Mouse (Mus musculus) kidney, adult 2 months (tissue): ENCODE data around the gene Mef2d. TPM values are rescaled to one million over a fixed set of nuclear protein-coding genes. Genes with fewer than 3 reads are reported as not detected.

Experiments
- DNase-seq: peaks from one replicate; pipeline ENCODE4 v3.0.0; 2021
- H3K27ac ChIP-seq: fragments of 200-500 bp; 2 replicates; pipeline ENCODE4 v1.5.1; 2012; ENCODE audit warnings: low read depth, low read length, control low read depth, inconsistent platforms; ENCODE audit not compliant: insufficient read depth
- H3K27me3 ChIP-seq: fragments of 200-500 bp; replicated peaks from 2 replicates; pipeline ENCODE4 v1.6.1; 2012; ENCODE audit warnings: mild to moderate bottlenecking, moderate library complexity, low read length, inconsistent platforms; ENCODE audit not compliant: control insufficient read depth, insufficient read depth
- H3K36me3 ChIP-seq: fragments of 200-500 bp; 2 replicates; pipeline ENCODE4 v1.6.1; 2012; ENCODE audit warnings: mild to moderate bottlenecking, moderate library complexity, low read length, inconsistent platforms; ENCODE audit not compliant: control insufficient read depth, insufficient read depth
- H3K4me1 ChIP-seq: fragments of 200-500 bp; 2 replicates; pipeline ENCODE4 v1.6.1; 2011; ENCODE audit warnings: low read length; ENCODE audit not compliant: control insufficient read depth, insufficient read depth
- H3K4me3 ChIP-seq: fragments of 200-500 bp; 2 replicates; pipeline ENCODE4 v1.5.1; 2011; ENCODE audit warnings: mild to moderate bottlenecking, low read depth, low read length, control low read depth; ENCODE audit not compliant: insufficient read depth
- CTCF ChIP-seq: fragments of 200-500 bp; conservative IDR thresholded peaks from 2 replicates; pipeline ENCODE4 v1.5.1; 2011; ENCODE audit warnings: low read depth, mild to moderate bottlenecking, control low read depth, low read length, moderate library complexity, mixed read lengths; ENCODE audit not compliant: insufficient read depth, insufficient read length
- POLR2A ChIP-seq: fragments of 200-500 bp; IDR thresholded peaks from one replicate; pipeline ENCODE4 v1.6.1; 2011; ENCODE audit warnings: low read depth, low read length, control low read depth
- WGBS: fragments of 180-500 bp; shearing (Covaris S2); methylation state at CpG from one replicate; pipeline ENCODE4 v1.1.7; 2018; 5-methylcytosine and 5-hydroxymethylcytosine counted together
- polyA plus RNA-seq: library from polyadenylated mRNA; depleted of rRNA; stranded (reverse); fragments of >200 nt; gene quantifications from 2 replicates; pipeline ENCODE4 v1.2.3, GENCODE M21; 2012

Gene Mef2d
- polyA plus RNA-seq, 1 experiment = 41.8 TPM

DNA sequence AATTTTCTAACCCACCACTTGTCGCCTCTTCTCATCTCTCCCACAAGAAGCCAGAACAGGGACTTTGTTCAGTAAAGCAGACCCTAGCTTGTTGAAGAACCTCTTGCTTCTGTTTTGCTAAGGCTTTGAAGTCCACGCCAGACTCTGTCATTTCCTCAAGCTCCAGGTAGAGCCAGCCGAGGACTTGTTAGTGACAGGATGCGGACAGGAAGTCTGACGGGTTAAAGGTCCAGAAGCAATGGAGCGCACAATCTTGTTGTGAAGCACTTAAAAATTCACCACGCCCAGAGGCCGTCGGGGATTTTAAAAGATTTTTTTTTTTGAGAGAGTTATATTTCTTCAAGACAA lies 759 bp upstream of the Mef2d start:
- Histone ChIP-seq H3K4me1 (peaks cover 48% of the 10 kb centered on the region), H3K27ac (peak overlapping the region; percentile 99), H3K4me3 (peak overlapping the region; percentile 68), H3K36me3 (no peaks in the 10 kb centered on the region), H3K27me3 (no peaks in the 10 kb centered on the region)
- TF ChIP-seq CTCF = no peak
- TF ChIP-seq POLR2A = no peak
- DNase-seq = peak; percentile 87
- 2% methylated on average over 9 of the region's 9 CpGs for WGBS

DNA sequence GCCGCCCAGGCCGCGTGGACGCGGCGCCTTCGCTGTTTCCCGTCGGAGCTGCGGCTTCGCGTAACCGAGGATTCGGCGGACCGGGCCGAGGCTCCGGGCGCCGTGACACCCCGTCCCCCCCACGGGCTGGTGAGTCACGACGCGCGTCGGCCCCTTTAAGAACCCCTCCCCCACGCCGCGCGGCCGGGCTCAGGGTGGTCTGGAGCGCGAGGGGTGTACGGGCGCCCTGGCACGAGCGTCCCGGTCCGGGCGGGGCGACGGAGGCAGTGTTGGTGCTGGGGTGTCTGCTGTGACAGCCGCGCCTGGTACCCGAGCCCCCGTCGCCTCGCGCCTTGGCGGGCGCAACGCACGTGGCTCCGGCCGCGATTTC lies 359 bp downstream of the Mef2d start:
- Histone ChIP-seq H3K4me3 (peak overlapping the region; percentile 56), H3K4me1 (peaks cover 48% of the 10 kb centered on the region), H3K36me3 (no peaks in the 10 kb centered on the region), H3K27ac (peak overlapping the region; percentile 83), H3K27me3 (no peaks in the 10 kb centered on the region)
- no peak for DNase-seq
- under 1% methylated on average over 57 of the region's 57 CpGs for WGBS
- no peak for TF ChIP-seq CTCF
- TF ChIP-seq POLR2A = no peak

DNA sequence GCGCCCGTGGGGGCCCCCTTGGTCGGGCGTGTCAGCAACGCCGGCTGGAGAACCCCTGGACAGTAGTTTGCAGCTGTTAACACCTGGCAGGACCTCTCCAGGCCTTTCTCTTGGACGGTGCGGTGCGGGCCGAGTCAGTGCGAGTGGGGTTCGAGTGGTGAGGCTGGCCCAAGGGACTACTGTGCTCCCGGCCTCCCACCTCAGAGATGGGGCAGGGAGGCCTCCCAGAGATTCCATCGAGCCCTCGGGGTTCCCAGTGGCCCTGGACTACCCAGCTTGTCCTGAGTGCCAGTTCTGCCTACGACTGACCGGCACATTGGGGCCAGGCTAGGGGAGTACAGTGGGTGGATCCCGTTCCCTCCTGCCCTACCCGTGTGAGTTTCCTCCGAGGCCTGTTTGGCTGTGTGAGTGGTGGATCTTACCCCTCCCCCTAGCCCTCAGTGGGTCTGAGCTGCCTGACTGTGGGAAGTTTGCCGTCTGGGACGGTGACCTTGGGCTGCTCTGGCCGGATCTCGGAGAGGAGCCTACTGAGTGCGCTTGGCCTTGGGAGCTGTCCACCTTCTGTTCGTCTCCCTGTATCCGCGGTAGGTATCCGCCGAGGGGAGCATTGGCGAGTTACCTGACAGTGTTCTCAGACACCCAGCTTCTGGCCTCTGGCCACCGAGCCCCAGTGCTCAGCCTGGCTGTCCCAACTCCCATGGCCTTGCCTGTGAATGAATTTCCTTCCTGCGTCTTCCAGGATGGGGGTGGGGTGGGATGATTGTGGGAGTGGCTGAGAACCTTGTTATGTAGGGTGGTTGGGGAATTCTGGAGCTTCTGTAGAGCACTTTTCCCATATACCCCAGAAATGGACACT lies 972 bp downstream of the Mef2d start:
- under 1% methylated on average over 33 of the region's 33 CpGs for WGBS
- H3K27ac ChIP-seq = peak overlapping the region; percentile 83
- H3K4me1 ChIP-seq = peaks cover 53% of the 10 kb centered on the region
- H3K27me3 ChIP-seq = no peaks in the 10 kb centered on the region
- TF ChIP-seq POLR2A = no peak
- TF ChIP-seq CTCF = no peak
- no peaks in the 10 kb centered on the region for H3K36me3 ChIP-seq
- peak overlapping the region; percentile 56 for H3K4me3 ChIP-seq
- DNase-seq = peak; percentile 87

DNA sequence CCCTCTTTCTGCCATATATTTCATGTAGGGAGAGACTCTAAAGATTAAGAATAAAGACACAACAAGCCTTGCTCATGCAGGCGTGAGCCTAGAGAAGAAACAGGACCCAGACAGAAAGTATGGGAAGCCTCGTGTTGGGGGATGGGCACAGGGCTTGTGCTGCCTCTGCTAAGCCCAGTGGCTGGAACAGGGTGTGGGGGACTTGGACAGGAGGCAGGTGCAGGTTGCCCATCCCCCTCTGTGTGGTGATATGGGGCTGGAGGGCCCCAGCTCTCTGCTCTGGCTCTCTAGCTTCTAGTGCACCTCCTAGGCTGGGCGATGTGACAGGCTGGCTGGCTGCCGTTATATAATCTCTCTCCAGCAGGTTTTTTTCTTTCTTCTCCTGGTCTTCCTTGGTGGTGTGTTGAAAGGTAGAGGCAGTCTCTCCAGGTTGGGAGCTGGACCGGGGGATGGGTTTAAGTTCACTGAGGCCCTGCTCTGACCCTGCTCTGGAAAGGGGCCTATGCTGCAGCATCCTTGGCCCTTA lies 1.9 kb downstream of the Mef2d start:
- TF ChIP-seq POLR2A (no peak), CTCF (no peak)
- H3K4me3 ChIP-seq = peak overlapping the region; percentile 44
- H3K27ac ChIP-seq = peak overlapping the region; percentile 63
- no peaks in the 10 kb centered on the region for H3K27me3 ChIP-seq
- 9% methylated on average over 5 of the region's 5 CpGs for WGBS
- H3K36me3 ChIP-seq = no peaks in the 10 kb centered on the region
- DNase-seq = peak; percentile 48
- peaks cover 62% of the 10 kb centered on the region for H3K4me1 ChIP-seq

DNA sequence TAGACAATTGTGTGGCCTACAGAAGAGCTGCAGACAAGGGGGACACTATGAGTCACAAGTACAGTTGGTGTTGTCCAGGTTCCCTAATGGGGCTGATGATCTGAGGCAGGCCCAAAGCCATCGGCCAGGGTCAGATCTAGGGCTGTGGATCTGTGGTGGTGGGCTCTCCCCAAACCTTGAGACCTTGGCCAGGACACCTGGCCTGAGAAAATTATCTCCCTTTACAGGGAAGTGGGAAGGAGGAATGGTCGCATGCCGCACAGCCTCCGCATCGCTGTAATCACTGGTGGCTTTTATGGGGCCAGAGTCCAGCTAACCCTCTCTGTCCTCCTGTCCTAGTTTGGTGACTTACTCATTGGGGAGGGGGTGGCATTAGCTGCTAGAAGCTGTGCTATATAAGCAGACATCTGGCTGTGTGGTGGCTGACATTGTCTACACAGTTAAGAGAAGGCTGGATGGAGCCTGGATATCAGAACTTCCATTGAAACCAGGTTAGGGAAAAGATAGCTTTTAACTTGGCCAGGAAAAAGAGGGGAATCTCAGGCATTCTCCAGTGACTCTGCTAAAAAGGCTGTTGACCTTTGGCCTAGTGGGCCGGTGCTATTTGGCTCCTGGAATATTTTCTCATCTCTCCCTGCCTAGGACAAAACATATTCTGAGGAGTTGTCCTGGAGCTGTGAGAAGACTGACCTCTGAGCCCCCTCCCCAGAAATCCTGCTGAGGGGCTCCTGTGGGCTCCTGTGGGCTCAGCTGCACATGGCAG lies 2.7 kb downstream of the Mef2d start:
- Histone ChIP-seq H3K27me3 (no peaks in the 10 kb centered on the region), H3K4me1 (peaks cover 70% of the 10 kb centered on the region), H3K4me3 (peak overlapping the region; percentile 44), H3K36me3 (no peaks in the 10 kb centered on the region), H3K27ac (peak overlapping the region; percentile 63)
- TF ChIP-seq CTCF = no peak
- no peak for TF ChIP-seq POLR2A
- WGBS = 33% methylated on average over 6 of the region's 6 CpGs
- peak; percentile 79 for DNase-seq

DNA sequence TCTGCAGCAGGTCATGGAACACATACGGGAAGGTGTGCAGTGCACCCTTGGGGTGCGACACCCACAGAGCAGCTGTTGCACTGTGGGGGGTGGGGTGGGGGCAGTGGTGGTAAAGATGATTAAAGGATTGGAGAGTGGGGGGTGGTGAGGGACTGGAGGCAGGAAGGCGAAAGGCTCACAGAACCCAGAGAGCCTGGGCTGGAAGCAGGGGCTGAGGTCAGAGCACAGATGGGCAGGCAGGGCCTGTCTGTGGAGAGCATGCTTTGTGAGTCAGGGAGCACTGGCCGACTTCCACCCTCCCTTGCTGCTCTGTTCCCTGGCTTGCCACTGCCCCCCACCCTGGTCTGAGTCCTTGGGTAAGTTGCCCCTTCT lies 3.2 kb downstream of the Mef2d start:
- Histone ChIP-seq H3K36me3 (no peaks in the 10 kb centered on the region), H3K4me3 (no peak overlapping the region), H3K27ac (peak overlapping the region; percentile 7; the same call in 1 of the 2 replicates), H3K27me3 (no peaks in the 10 kb centered on the region), H3K4me1 (peaks cover 69% of the 10 kb centered on the region)
- no peak for DNase-seq
- TF ChIP-seq CTCF (no peak), POLR2A (no peak)
- 11% methylated on average over 4 of the region's 4 CpGs for WGBS

DNA sequence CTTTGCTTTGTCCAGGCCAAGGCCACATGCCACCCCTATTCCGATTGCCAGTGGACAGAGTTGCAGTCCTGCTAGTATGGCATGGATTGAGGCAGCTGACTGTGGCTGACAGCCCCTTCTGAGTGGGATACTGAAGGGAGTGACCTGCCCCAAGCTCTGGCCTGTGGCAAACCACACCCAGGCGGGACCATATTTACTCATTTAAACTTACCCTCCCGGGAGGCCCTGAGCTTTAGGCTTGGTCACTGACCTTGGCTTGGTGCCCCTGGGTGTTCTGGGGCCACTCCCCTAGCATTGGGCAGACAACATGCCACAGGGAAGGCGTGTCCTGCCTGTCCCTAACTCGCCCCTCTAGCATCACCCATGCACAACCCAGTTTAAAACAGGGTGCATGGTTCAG lies 3.8 kb downstream of the Mef2d start:
- Histone ChIP-seq H3K36me3 (no peaks in the 10 kb centered on the region), H3K4me3 (no peak overlapping the region), H3K27ac (peak overlapping the region; percentile 7; the same call in 1 of the 2 replicates), H3K27me3 (no peaks in the 10 kb centered on the region), H3K4me1 (peaks cover 69% of the 10 kb centered on the region)
- WGBS = 15% methylated on average over 5 of the region's 5 CpGs
- peak; percentile 51 for DNase-seq
- TF ChIP-seq POLR2A (no peak), CTCF (no peak)
